Mouse (Mus musculus): ENCODE results near the gene Fam216a. TPM values are rescaled to one million over a fixed set of nuclear protein-coding genes. Genes with fewer than 3 reads are reported as not detected.
A peak's percentile ranks its signal among the peaks of the same experiment; 100 is the strongest.
"Not testable (repeated sequence)": the region's sequence is repeated elsewhere in the genome, so short reads cannot be mapped to it uniquely, and the experiment has no call there.

Gene Fam216a
- total RNA-seq (2021), result 10 to 100 TPM; 68.0 to 73.4 TPM
- long read RNA-seq, experiment 1, transcript Fam216a-201 (7 exons, 1,388 nt), result major isoform, 49 of 54 reads
- long read RNA-seq, experiment 1, partial matches to known transcripts, result 1 of 54 reads
- long read RNA-seq, experiment 1, other reads (novel, unspliced or antisense), result 4 of 54 reads
- long read RNA-seq, experiment 2, transcript Fam216a-201 (7 exons, 1,388 nt), result major isoform, 32 of 43 reads
- long read RNA-seq, experiment 2, partial matches to known transcripts, result 7 of 43 reads
- long read RNA-seq, experiment 2, other reads (novel, unspliced or antisense), result 4 of 43 reads

- intact Hi-C loops (cut with DNase I), result loop anchor here (1.0 kb wide), 1 partner anchor 18 kb away; the partner anchor contains the start of genes Rad9b and Vps29
- TF ChIP-seq CTCF (IDR thresholded peaks at IDR 0.05), result no peak
- peak within 1 kb of the TSS; percentile 74 for H3K4me3 ChIP-seq
- H3K27ac ChIP-seq, result peak within 1 kb of the TSS; percentile 96
- peak; percentile 100 for DNase-seq (ENCODE audit: extremely low spot score in 1 of 2, low spot score in 2 of 2)
Measured at GRCm38 (mm10) chr5:122372192-122372769, at the start of gene Fam216a. TSS of gene Fam216a (minus strand) at chr5:122372364.

- TF ChIP-seq CTCF (IDR thresholded peaks at IDR 0.05), result peak; percentile 39
- peak within 1 kb of the TSS; percentile 74 for H3K4me3 ChIP-seq
- DNase-seq (ENCODE audit: extremely low spot score in 1 of 2, low spot score in 2 of 2), result no peak
- intact Hi-C loops (cut with DNase I), result loop anchor here (5.0 kb wide), 2 partner anchors 206 to 306 kb away; no protein-coding TSS in a partner anchor
- peak within 1 kb of the TSS; percentile 98 for H3K27ac ChIP-seq
Measured at GRCm38 (mm10) chr5:122421271-122422068, 49.3 kb upstream of the Fam216a start, which contains the start of gene Anapc7. TSS of gene Anapc7 (plus strand) at chr5:122421693.

GRCm38 (mm10) chr5:122420676-122421075 is 48.5 kb upstream of the Fam216a start:
- not testable (repeated sequence) for H3K27ac ChIP-seq; H3K4me3 ChIP-seq; DNase-seq (ENCODE audit: extremely low spot score in 1 of 2, low spot score in 2 of 2)
- intact Hi-C loops (cut with DNase I), result loop anchor here (5.0 kb wide), 2 partner anchors 207 to 307 kb away; no protein-coding TSS in a partner anchor

GRCm38 (mm10) chr5:122415465-122415864 is 43.3 kb upstream of the Fam216a start:
- no peak for DNase-seq (ENCODE audit: extremely low spot score in 1 of 2, low spot score in 2 of 2)
- intact Hi-C loops (cut with DNase I), result no loop called here
- no peak overlapping the region for H3K4me3 ChIP-seq
- no peak overlapping the region for H3K27ac ChIP-seq
- TF ChIP-seq CTCF (IDR thresholded peaks at IDR 0.05), result no peak

GRCm38 (mm10) chr5:122414351-122414750 is 42.2 kb upstream of the Fam216a start:
- no peak overlapping the region for H3K4me3 ChIP-seq
- no peak for DNase-seq (ENCODE audit: extremely low spot score in 1 of 2, low spot score in 2 of 2)
- H3K27ac ChIP-seq, result no peak overlapping the region
- intact Hi-C loops (cut with DNase I), result no loop called here
- no peak for TF ChIP-seq CTCF (IDR thresholded peaks at IDR 0.05)

GRCm38 (mm10) chr5:122412826-122413225 is 40.7 kb upstream of the Fam216a start:
- Histone ChIP-seq H3K27ac (no peak overlapping the region), H3K4me3 (no peak overlapping the region)
- intact Hi-C loops (cut with DNase I), result no loop called here
- DNase-seq (ENCODE audit: extremely low spot score in 1 of 2, low spot score in 2 of 2), result no peak
- TF ChIP-seq CTCF (IDR thresholded peaks at IDR 0.05), result no peak

GRCm38 (mm10) chr5:122411892-122412291 is 39.7 kb upstream of the Fam216a start:
- TF ChIP-seq CTCF (IDR thresholded peaks at IDR 0.05), result no peak
- DNase-seq (ENCODE audit: extremely low spot score in 1 of 2, low spot score in 2 of 2), result no peak
- H3K27ac ChIP-seq, result no peak overlapping the region
- intact Hi-C loops (cut with DNase I), result no loop called here
- no peak overlapping the region for H3K4me3 ChIP-seq

GRCm38 (mm10) chr5:122409692-122410645 is 37.8 kb upstream of the Fam216a start:
- Histone ChIP-seq H3K4me3 (no peak overlapping the region), H3K27ac (no peak overlapping the region)
- TF ChIP-seq CTCF (IDR thresholded peaks at IDR 0.05), result peak; percentile 30
- intact Hi-C loops (cut with DNase I), result no loop called here
- no peak for DNase-seq (ENCODE audit: extremely low spot score in 1 of 2, low spot score in 2 of 2)

GRCm38 (mm10) chr5:122405537-122405936 is 33.4 kb upstream of the Fam216a start:
- intact Hi-C loops (cut with DNase I), result no loop called here
- no peak overlapping the region for H3K27ac ChIP-seq
- no peak overlapping the region for H3K4me3 ChIP-seq
- no peak for TF ChIP-seq CTCF (IDR thresholded peaks at IDR 0.05)
- no peak for DNase-seq (ENCODE audit: extremely low spot score in 1 of 2, low spot score in 2 of 2)

- intact Hi-C loops (cut with DNase I), result loop anchor here (5.0 kb wide), 1 partner anchor 324 kb away; no protein-coding TSS in a partner anchor
- H3K27ac ChIP-seq, result no peak overlapping the region
- no peak overlapping the region for H3K4me3 ChIP-seq
- no peak for DNase-seq (ENCODE audit: extremely low spot score in 1 of 2, low spot score in 2 of 2)
- TF ChIP-seq CTCF (IDR thresholded peaks at IDR 0.05), result no peak
Measured at GRCm38 (mm10) chr5:122403362-122403761, 31.2 kb upstream of the Fam216a start.

GRCm38 (mm10) chr5:122402772-122403171 is 30.6 kb upstream of the Fam216a start:
- no peak for DNase-seq (ENCODE audit: extremely low spot score in 1 of 2, low spot score in 2 of 2)
- peak overlapping the region; percentile 69 for H3K27ac ChIP-seq
- intact Hi-C loops (cut with DNase I), result loop anchor here (5.0 kb wide), 1 partner anchor 325 kb away; no protein-coding TSS in a partner anchor

More at GRCm38 (mm10) chr5:122402772-122403171, 30.6 kb upstream of the Fam216a start:
- H3K4me3 ChIP-seq, result no peak overlapping the region
- no peak for TF ChIP-seq CTCF (IDR thresholded peaks at IDR 0.05)

Data from left cerebral cortex, adult 2 months (tissue).